Mouse (Mus musculus) 3134 (cell line): ENCODE measurements around the gene Yes1.
"Not testable (repeated sequence)": the region's sequence is repeated elsewhere in the genome, so short reads cannot be mapped to it uniquely, and the experiment has no call there.

Experiments used
- DNase-seq: peaks from one replicate; pipeline ENCODE4 v3.0.0-alpha.2; 2011; ENCODE audit warnings: low spot score; ENCODE audit not compliant: insufficient read length; ENCODE audit errors: extremely low read depth

The Yes1 gene

DNA sequence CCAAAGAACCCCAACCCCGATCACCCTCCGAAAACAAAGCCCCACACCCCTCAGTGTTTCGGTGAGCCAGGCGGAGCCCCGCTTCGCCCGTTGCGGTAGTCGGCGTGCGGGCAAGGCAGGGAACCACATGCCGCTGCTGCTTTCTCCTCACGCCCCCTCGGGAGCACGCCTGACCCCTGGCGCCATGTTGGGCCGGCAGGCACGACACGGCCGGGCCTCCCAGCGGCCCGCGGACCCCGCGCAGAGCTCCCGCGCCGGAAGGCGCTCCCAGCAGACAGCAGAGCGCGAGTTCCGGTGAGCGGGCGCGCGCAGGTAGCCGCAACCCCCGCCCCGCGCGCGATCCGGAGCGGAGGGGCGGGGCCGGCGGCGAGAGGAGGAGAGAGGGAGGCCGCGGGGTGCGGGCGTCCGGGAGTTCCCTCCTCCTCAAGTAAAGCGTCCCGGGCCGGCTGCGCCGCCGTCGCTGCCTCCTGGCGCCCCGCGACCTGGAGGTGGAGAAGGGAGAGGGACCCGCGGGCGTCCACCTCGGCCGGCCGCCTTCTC, at the start of gene Yes1:
Gene Yes1, plus strand, starts transcription at position 371 of the 540 bp plus-strand sequence.
- peak; percentile 89 for DNase-seq

DNA sequence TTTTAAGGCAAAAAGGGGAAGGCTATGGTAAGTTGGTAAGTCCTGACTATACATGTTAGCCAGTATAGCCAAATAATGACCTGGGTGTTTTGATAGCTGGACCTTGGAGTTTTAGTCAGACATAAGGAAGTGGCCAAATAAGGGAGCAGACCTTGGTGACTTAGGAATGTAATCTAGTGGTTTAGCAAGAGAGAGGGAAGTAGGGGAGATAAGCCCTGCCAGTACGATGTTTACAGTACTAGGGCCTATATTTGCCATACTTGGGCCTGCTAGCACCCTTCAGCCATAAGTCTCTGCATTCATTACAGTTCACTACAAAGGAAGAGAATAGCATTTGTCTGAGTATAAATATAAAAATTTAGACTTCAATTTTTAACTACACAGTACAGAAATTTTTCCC, 46.3 kb upstream of the Yes1 start:
- DNase-seq, result no peak

DNA sequence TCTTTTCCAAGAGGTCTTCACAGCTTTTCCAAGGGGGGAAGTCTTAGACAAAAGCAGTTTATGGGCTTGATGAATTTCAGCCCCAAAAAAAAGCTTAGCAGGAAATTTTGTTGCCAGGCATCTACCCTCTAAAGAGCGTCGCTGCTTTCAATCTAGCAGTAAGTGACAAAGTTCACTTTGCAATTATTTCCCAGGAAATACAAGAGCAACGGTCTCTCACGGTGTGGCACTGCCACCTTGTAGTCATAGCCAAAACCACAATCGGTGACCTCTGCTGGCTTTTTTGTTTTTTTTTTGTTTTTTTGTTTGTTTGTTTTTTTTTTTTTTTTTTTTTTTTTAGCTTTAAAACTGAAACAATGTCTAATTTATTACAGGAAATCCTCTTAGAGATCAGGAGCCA, 39.2 kb upstream of the Yes1 start:
- DNase-seq, result no peak

DNA sequence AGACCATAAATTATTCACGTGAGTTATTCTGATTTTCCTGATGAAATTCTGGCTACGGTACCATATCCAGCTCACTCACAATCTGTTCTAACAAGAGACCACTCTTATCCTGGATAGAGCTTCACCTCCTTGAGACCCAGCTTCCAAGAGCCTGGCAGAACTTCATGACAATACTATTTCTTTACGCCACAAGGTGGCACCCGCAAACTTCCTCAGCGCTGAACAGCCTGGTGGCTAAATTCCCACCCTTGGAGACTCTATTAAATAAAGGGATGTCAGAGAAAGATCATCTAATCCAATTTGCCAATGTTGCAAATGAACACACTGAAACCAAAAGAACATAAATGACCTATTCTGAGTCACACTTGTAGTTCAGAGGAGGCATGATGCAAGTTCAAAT, 22.8 kb upstream of the Yes1 start:
- no peak for DNase-seq

DNA sequence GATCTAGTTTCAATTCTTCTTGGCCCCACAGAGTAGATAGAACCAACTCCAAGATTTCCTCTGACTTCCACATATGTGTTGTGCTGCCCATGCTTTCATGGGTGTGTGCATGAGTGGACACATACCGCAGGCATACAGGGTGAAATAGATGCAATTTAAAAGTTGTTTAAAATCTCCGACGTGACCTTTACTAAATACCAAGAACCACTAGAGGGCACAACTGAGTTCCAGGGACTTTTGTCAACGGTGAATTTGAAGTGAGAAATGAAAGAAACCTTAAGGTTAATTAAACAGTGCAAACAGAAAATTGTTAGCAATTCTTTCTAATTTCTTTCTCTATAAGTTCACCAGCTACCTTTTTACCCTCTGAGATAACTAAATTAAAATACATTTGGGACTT, 17.2 kb upstream of the Yes1 start:
- no peak for DNase-seq

DNA sequence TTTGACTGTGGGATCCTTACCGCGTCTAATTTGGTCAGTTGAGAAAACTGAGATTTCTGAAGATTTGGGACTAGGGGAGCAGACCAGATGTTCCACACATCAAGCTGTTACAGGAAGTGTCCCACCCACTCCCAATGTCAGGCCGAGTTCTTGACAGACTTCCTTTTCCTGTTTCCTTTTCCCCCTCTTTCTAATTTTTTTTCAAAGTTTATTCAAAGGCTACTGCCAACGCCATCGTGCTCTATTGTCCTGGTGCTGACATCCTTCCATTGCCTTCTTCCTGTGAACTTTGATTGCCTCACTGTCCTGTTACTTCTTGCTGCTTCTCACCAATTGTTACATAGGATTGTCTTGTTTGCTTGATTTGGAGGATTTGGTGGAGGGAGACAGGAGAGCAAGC, 16.6 kb upstream of the Yes1 start:
- no peak for DNase-seq

DNA sequence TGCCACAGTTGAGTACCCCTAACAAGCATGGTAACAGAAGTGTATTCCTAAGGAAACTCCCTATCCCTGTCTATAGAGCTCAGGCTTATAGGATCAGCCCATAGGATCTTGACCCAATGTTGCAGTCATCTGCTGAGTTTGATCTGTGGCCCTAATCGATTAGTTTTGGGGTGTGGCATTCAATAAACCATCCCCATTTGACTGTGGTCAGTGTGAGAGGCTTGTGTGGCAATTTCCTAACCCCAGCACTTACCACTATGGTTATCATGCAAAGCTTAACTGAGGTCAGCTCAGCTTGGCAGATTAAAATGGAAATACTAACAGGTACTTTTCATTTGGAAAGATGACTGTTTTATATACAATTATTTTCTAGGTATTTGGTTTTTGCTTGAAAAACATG, 5.1 kb upstream of the Yes1 start:
- DNase-seq, result no peak

DNA sequence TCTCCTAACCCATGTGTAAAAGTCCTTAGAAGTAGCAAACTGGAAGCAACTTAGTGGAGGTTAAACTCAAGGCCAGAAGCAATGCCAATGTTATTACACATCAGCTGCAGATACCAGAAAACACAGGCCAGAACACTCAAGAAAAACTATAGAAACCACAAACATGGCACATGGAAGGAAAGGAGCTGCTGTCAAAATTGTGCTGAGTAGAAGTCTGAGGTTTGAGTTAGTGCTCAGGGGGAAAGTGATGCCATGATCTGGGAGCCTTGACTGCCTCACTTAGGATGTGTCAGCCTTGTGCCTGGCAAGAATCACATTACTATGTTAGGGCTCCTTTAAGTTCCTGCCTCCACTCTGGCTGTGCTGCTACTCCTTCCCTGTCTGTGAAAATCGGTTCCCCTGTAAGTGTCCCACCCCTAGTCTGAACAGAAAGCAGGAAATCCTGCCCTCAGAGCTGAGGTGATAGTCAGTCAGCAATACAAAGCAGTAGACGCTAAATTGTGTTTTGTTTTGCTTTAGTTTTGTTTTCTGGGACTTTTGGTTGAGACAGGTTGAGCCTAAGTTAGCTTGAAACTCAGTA, 3.1 kb upstream of the Yes1 start:
- peak; percentile 28 for DNase-seq

DNA sequence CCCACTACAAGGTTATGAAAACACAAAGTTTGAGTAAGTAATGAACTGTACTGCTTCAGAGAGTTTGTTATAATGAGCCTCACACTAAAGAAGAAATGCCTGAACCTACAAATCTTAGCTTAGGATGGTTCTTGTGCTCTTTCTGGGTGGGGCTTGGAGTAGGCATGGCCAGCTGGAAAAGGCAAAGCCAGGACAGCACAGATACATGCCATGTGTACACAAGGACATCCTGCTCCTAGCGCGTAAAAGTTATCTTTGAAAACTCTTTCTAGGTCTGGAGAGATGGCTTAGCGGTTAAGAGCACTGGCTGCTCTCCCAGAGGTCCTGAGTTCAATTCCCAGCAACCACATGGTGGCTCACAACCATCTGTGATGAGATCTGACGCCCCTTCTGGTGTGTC, 2.5 kb upstream of the Yes1 start:
- DNase-seq, result no peak

DNA sequence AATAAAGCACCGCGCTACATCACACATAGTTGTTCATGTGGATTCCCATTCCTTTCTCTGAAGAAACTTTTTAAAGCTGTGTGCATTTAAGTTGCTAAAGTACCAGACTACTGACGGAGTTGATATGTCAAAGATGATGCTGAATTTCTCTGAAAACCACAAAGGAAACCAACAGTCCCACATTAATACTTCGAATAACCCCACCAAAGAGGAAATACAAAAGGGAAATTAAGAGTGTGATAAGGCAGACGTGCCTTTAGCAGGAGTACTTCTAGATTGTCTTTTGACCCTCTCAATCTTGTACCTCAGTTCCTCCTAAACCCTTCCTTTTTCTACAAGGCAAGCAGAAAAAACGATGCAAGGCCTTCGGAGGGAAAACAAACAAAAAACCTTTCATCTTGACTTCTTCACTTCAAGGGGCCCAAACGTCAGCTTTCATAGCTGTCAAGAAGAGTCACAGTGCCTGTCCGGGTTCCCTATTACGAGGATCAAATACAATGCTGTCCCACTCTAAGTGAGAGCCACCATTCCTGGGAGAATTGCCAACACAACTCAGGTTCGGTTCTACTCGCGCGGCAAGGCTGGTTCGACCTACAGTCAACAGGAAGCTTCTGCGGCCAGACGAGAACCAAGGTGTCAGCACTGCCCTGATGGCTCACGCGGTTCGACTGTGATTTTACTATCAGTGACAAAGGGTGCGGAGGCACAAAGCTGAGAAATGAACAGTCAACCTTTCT, 739 bp upstream of the Yes1 start:
- no peak for DNase-seq

DNA sequence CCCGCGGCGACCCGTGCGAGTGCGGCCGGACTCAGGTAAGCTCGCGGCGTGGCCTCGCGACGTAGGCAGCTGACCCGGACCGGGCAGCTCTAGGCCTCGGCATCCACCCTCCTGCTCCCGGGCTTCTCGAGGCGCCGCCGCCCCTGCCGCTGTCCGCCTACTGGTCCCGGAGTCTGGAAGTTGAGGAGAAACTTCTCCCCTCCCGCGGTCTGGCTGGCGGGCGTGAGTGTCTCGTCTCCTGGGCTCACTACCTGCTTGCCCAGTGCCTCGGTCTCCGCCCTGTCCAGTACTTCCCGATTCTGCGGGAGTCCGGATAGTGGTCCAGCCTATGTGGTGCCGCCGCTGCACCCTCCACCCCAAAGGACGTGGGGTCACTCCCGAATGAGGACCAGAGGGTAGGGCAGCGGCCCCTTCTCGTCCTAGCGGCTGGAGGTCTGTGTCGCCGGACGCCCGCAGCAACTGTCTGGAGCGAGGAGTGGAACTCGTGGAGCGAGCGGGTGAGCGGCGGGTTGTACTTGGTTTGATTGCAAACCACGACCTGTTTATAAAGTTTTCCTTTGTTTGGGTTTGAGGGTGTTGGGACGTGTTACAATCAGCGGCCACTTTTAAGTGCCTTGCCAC, 480 bp downstream of the Yes1 start:
- DNase-seq, result no peak

DNA sequence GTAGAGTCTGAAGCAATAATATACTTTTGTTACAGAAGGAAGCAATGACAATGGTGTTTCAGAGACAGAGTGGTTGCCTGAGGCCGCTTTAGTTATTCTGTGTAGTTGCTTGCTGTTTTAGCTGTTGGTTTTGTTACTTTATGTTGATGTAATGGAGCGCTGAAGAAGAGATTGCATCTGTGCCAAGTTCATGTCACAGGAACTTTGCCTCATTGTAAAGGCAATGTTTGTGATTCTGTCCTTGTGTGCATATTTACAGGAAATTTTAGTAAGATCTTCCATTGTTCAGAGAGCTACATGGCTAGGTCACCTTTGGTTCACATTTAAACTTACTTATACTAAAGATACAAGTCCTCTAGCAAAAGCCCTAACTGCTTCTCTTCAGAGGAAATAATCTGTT, 3.3 kb downstream of the Yes1 start:
- no peak for DNase-seq

DNA sequence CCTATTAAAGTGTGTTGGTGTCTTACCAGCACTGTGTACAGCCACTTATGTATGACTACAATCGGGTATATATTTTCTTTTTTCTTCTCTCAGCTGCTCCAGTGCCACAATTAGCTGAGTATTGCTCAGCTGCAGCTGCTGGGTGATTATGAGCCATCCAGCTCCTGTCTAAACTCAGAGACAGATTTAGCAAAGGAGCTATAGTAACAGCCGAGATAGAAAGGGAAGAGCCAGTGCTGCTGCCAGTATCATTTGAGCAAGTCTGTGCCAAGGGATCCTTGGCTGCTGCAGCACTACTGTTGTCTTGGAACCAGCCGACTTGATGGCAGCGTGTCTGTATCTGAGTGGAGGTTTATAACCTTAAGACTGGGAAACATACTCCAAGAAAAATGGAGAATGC, 3.7 kb downstream of the Yes1 start:
- DNase-seq, result no peak

DNA sequence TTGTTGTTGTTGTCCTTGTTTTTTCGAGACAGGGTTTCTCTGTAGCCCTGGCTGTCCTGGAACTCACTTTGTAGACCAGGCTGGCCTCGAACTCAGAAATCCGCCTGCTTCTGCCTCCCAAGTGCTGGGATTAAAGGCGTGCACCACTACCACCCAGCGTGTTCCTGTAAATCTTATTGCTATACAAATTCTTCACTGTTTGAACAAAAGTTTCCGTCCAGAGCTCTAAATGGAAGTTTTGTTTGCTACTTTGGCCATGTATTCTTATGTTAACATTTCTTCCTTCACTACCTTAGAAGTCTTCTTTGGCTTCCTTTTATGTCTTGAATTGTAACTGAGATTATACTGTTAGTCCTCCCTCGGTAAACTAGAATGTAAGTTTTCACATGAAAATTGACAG, 5.5 kb downstream of the Yes1 start:
- not testable (repeated sequence) for DNase-seq

DNA sequence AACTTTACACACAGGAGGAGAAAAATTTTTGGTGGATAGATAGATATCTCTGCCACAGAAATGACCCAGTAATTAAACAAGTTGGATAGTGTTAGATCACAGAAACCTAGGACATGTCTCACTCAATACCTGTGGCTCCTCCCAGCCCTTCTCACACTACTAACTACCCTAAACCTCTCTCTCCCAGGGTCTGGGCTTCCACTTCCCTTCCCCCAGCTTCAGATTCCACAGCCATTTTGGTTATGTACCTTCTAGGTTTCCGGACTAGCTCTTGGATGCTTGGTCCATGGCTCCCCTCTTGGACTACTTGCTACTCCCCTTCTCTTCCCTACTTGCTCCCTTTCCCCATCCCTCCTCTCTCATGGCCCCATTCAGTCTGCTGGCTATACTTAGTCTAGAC, 6.9 kb downstream of the Yes1 start:
- no peak for DNase-seq

DNA sequence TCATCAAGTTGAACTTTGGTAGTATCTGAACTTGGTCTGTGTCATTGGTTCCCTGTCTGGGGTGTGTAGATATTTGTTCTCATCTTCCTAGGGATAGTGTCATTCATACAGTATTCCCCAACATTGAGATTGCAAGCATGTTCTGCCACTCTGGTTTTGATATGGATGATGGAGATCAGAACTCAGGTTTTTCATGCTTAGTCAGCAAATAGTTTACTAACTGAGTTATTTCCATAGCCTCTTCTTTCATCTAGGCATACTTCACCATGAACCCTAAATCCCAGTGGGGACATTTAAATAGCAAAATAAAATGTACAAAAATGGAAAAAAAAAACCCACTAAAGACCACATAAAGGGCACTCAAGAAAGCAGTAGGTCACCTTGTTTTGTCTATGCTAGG, 12.7 kb downstream of the Yes1 start:
- DNase-seq, result no peak

DNA sequence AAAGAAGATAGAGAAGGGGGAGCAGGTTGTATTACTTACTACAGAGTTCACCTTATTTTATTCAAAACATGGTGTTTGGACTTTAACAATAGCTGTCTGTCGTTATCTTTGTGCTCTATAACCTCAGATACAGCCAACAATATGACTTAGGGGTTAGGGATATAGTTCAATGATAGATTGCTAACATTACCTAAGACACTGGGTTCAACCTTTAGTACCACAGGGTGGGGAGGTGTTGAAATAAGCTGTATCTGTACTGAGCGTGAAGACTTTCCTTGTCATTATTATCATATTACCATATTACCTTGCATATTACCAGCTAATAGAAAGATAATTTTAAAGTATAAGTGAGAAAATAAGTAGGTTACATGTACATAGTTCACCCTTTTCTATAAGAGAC, 13.8 kb downstream of the Yes1 start:
- no peak for DNase-seq

DNA sequence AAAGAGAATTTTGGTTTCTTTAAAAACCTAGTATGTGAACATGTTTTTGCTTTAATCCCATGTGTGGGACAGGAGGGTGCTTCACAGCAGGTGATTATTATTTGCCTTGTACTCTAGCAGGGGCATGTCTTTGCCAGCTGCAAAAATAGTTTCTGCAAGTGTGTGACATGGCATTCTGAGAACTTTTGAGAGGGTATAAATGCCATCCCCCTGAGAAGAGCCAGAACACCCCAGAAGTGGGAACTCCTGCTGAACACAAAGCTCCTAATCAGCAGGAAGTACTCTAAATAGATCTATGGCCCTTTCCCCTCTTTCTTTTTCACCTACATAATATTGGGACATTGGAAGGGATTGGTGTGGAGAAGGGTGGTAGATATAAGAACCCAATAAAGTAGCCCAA, 22.2 kb downstream of the Yes1 start:
- no peak for DNase-seq

DNA sequence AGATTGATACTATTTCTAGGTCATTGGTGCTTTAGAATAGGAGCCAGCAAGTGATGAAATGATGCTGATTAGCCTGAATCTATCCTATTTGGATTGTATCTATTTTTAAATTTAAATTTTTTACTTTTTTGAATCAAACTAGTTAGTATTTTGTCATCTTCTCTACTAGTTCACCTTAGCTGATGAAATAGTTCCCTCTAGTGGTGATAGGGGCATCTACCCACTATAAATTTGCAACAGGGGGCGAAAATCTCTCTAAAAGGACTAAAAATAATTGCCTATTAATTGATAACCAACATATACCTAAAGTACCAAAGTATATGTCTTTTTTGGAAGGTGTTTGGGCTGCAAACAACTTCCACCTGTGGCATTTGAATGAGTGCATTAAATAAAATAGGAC, 46.4 kb downstream of the Yes1 start:
- DNase-seq, result no peak

DNA sequence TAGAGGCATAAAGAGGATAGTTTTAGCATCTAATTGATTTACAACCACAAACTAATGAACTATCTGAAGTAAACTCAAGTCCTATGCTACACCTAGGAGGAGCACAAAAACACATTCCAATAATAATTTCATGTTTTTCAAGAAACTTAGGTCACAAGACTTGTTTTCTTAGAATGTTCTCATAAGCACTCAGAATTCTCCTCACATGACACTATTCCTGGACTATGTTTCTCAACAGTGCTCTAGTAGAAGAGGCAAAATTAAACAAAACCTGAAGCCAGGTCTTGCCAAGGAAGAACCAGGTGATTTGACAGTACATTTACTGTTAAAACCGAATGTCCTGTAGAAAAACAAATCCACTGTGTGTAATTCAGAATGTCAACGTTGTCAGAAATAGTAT, 71.5 kb downstream of the Yes1 start:
- no peak for DNase-seq

DNA sequence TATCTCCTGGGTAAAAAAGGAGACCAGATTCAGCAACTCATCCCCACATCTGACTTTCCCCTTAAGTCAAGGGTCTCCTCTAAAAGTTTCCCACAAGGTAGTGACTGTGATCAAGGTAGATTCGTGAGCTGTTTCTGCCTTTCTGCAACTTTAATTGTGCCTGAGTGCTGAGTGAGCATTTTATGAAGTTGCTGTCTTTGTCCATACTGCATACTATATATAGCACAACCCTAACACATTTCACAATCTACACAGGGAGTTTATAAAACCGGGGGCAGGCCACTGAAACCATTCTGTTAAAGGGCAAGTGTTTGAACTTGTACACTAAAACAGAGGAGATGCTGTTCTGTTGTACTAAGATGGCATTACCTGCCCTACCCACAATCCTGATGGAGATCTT, 82.4 kb downstream of the Yes1 start:
- no peak for DNase-seq

DNA sequence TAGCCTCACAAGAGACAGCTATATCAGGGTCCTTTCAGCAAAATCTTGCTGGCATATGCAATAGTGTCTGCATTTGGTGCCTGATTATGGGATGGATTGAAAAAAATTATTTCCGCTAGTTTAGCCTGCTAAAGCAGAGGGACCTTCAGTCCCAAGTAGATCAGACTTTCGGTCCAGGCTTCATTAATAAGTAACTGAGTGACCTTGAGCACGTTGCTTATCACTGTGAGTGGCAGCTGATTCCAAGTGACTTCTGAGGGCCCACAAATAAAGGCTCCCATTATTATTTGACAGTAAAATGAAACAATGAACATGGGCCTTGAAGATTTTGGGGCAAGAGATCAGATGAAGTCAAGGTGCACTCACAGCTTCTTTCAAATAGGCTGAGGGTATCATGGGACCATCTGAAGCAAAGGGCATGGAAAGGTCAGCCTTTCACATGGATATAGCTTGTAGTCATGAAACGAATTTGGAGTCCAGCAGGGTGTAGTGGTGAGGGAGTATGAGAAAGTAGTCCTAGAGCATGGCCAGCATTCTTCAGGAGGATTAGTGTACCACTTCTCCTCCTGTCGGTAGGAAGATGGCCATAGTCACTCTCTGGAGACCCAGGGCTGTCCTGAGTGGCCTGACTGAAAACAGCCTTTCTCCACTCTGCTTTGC, 86.4 kb downstream of the Yes1 start:
- no peak for DNase-seq
